Mouse (Mus musculus) spleen, adult 2 months (tissue): ENCODE data around the gene Prune1. TPM values are rescaled to one million over a fixed set of nuclear protein-coding genes. Genes with fewer than 3 reads are reported as not detected.

ENCODE experiments used
- DNase-seq, 2 experiments: peaks; one replicate each; pipeline versions ENCODE4 v3.0.0 to v3.0.0-alpha.2; 2012 to 2021; ENCODE audit warnings: low spot score in 2 of 2, low read depth in 1 of 2
- H3K27ac ChIP-seq: fragments of 200-500 bp; 2 replicates; pipeline ENCODE4 v1.5.1; 2012; ENCODE audit warnings: low read length, inconsistent platforms; ENCODE audit not compliant: insufficient read depth
- H3K27me3 ChIP-seq: fragments of 200-500 bp; 2 replicates; pipeline ENCODE4 v1.6.1; 2012; ENCODE audit warnings: mild to moderate bottlenecking, moderate library complexity, low read length, inconsistent platforms; ENCODE audit not compliant: control insufficient read depth, insufficient read depth
- H3K36me3 ChIP-seq: fragments of 200-500 bp; 2 replicates; pipeline ENCODE4 v1.6.1; 2012; ENCODE audit warnings: mild to moderate bottlenecking, low read length, inconsistent platforms; ENCODE audit not compliant: control insufficient read depth, insufficient read depth
- H3K4me1 ChIP-seq: fragments of 200-500 bp; 2 replicates; pipeline ENCODE4 v1.6.1; 2011; ENCODE audit warnings: inconsistent platforms; ENCODE audit not compliant: control insufficient read depth, insufficient read depth, insufficient read length
- H3K4me3 ChIP-seq: fragments of 200-500 bp; 2 replicates; pipeline ENCODE4 v1.5.1; 2011; ENCODE audit warnings: mild to moderate bottlenecking, inconsistent platforms; ENCODE audit not compliant: insufficient read depth, insufficient read length; ENCODE audit errors: extremely low read depth
- CTCF ChIP-seq: fragments of 200-500 bp; IDR thresholded peaks from 2 replicates; pipeline ENCODE4 v1.5.1; 2011; ENCODE audit warnings: mild to moderate bottlenecking, inconsistent platforms; ENCODE audit not compliant: insufficient read depth, insufficient read length, insufficient replicate concordance; ENCODE audit errors: extremely low read depth
- POLR2A ChIP-seq: fragments of 200-500 bp; IDR thresholded peaks from 2 replicates; pipeline ENCODE4 v1.6.1; 2011; ENCODE audit warnings: low read depth, low read length, inconsistent platforms
- WGBS: fragments of 180-500 bp; shearing (Covaris S2); methylation state at CpG from one replicate; pipeline ENCODE4 v1.1.7; 2018; 5-methylcytosine and 5-hydroxymethylcytosine counted together
- polyA plus RNA-seq: library from polyadenylated mRNA; depleted of rRNA; stranded (reverse); fragments of >200 nt; gene quantifications from 2 replicates; pipeline ENCODE4 v1.2.3, GENCODE M21; 2012

The Prune1 gene
- polyA plus RNA-seq, 1 experiment = 7.7 TPM

GRCm38 (mm10) chr3:95284501-95285281 is 2.8 kb upstream of the Prune1 start:
- Histone ChIP-seq H3K27ac (no peak overlapping the region), H3K36me3 (peaks cover 9% of the 10 kb centered on the region), H3K27me3 (no peaks in the 10 kb centered on the region), H3K4me1 (no peaks in the 10 kb centered on the region; the same call in 1 of the 2 replicates), H3K4me3 (no peak overlapping the region)
- TF ChIP-seq POLR2A = no peak
- TF ChIP-seq CTCF = no peak
- 90% methylated on average over 12 of the region's 12 CpGs for WGBS
- DNase-seq = no peak

- peak overlapping the region; percentile 4; the same call in 1 of the 2 replicates for H3K4me3 ChIP-seq
These were observed 2.2 kb upstream of the Prune1 start for GRCm38 (mm10) chr3:95284062-95284461.

GRCm38 (mm10) chr3:95283589-95283941 is 1.7 kb upstream of the Prune1 start:
- 6% methylated on average over 7 of the region's 7 CpGs for WGBS
- Histone ChIP-seq H3K27me3 (no peaks in the 10 kb centered on the region), H3K4me1 (no peaks in the 10 kb centered on the region; the same call in 1 of the 2 replicates), H3K4me3 (peak overlapping the region; percentile 68), H3K27ac (peak overlapping the region; percentile 94), H3K36me3 (peaks cover 7% of the 10 kb centered on the region)
- no peak for DNase-seq
- TF ChIP-seq CTCF = no peak
- no peak for TF ChIP-seq POLR2A

More at GRCm38 (mm10) chr3:95284062-95284461, 2.2 kb upstream of the Prune1 start:
- no peak for DNase-seq
- no peak overlapping the region for H3K27ac ChIP-seq
- 30% methylated on average over 1 of the region's 1 CpGs for WGBS
- TF ChIP-seq POLR2A (no peak), CTCF (no peak)
- H3K4me1 ChIP-seq = no peaks in the 10 kb centered on the region; the same call in 1 of the 2 replicates
- H3K27me3 ChIP-seq = no peaks in the 10 kb centered on the region
- peaks cover 9% of the 10 kb centered on the region for H3K36me3 ChIP-seq

GRCm38 (mm10) chr3:95282865-95283588 is 1.2 kb upstream of the Prune1 start:
- Histone ChIP-seq H3K4me1 (no peaks in the 10 kb centered on the region; the same call in 1 of the 2 replicates), H3K27ac (peak overlapping the region; percentile 94), H3K36me3 (peaks cover 3% of the 10 kb centered on the region), H3K27me3 (no peaks in the 10 kb centered on the region), H3K4me3 (peak overlapping the region; percentile 68)
- peak in 1 of 2 experiments; percentile 54 for DNase-seq
- under 1% methylated on average over 51 of the region's 51 CpGs for WGBS
- TF ChIP-seq CTCF (no peak), POLR2A (peak; percentile 34; the same call in 1 of the 2 replicates)

GRCm38 (mm10) chr3:95282381-95282864 is 547 bp upstream of the Prune1 start:
- Histone ChIP-seq H3K27me3 (no peaks in the 10 kb centered on the region), H3K36me3 (peaks cover under 1% of the 10 kb centered on the region), H3K4me1 (no peaks in the 10 kb centered on the region; the same call in 1 of the 2 replicates), H3K4me3 (peak overlapping the region; percentile 68), H3K27ac (peak overlapping the region; percentile 94)
- DNase-seq = peak in 1 of 2 experiments; percentile 59
- under 1% methylated on average over 11 of the region's 11 CpGs for WGBS
- TF ChIP-seq POLR2A = peak; percentile 81
- no peak for TF ChIP-seq CTCF

GRCm38 (mm10) chr3:95280747-95281146 is 1.1 kb downstream of the Prune1 start:
- Histone ChIP-seq H3K4me1 (no peaks in the 10 kb centered on the region; the same call in 1 of the 2 replicates), H3K36me3 (no peaks in the 10 kb centered on the region), H3K27me3 (no peaks in the 10 kb centered on the region), H3K27ac (peak overlapping the region; percentile 44), H3K4me3 (peak overlapping the region; percentile 9; the same call in 1 of the 2 replicates)
- WGBS = 13% methylated on average over 8 of the region's 8 CpGs
- DNase-seq = no peak
- no peak for TF ChIP-seq POLR2A
- no peak for TF ChIP-seq CTCF

GRCm38 (mm10) chr3:95277149-95277551 is 4.7 kb downstream of the Prune1 start:
- Histone ChIP-seq H3K4me3 (no peak overlapping the region), H3K4me1 (no peaks in the 10 kb centered on the region; the same call in 1 of the 2 replicates), H3K27me3 (no peaks in the 10 kb centered on the region), H3K36me3 (no peaks in the 10 kb centered on the region), H3K27ac (no peak overlapping the region)
- DNase-seq = no peak
- TF ChIP-seq POLR2A (no peak), CTCF (no peak)
- 78% methylated on average over 1 of the region's 1 CpGs for WGBS
